Mouse (Mus musculus) C2C12 (cell line): ENCODE measurements around the gene Dbf4. TPM values are rescaled to one million over a fixed set of nuclear protein-coding genes. Genes with fewer than 3 reads are reported as not detected.

Source experiments
- H3K27me3 ChIP-seq: one replicate; pipeline ENCODE4 v1.6.1; 2011; ENCODE audit not compliant: control insufficient read depth, insufficient read depth, insufficient read length
- H3K36me3 ChIP-seq: one replicate; pipeline ENCODE4 v1.6.1; 2011; ENCODE audit not compliant: control insufficient read depth, insufficient read depth
- H3K4me3 ChIP-seq: one replicate; pipeline ENCODE4 v1.5.1; 2011; ENCODE audit warnings: mild to moderate bottlenecking, control low read depth; ENCODE audit not compliant: poor library complexity, insufficient read depth, severe bottlenecking
- H3K79me2 ChIP-seq: one replicate; pipeline ENCODE4 v1.6.1; 2011; ENCODE audit not compliant: control insufficient read depth, insufficient read depth
- H3K79me3 ChIP-seq: one replicate; pipeline ENCODE4 v1.6.1; 2011; ENCODE audit warnings: low read depth, control low read depth
- H3ac ChIP-seq: one replicate; pipeline ENCODE3; 2011; ENCODE audit warnings: low read depth; ENCODE audit not compliant: control insufficient read depth, insufficient read length
- CEBPB ChIP-seq: IDR thresholded peaks from one replicate; pipeline ENCODE4 v1.6.1; 2011; ENCODE audit warnings: low read depth, mild to moderate bottlenecking, control low read depth, moderate library complexity
- CTCF ChIP-seq: IDR thresholded peaks from one replicate; pipeline ENCODE4 v1.5.1; 2011; ENCODE audit not compliant: control insufficient read depth, insufficient read depth, insufficient read length
- FOSL1 ChIP-seq: IDR thresholded peaks from one replicate; pipeline ENCODE4 v1.8.0; 2011; ENCODE audit warnings: mild to moderate bottlenecking, low read length; ENCODE audit not compliant: poor library complexity, insufficient read depth, severe bottlenecking
- MAX ChIP-seq: IDR thresholded peaks from one replicate; pipeline ENCODE4 v1.6.1; 2011; ENCODE audit warnings: mild to moderate bottlenecking, control low read depth
- MYOD1 ChIP-seq: IDR thresholded peaks from one replicate; pipeline ENCODE4 v1.6.1; 2011; ENCODE audit warnings: low read depth; ENCODE audit not compliant: control insufficient read depth, insufficient read length
- MYOG ChIP-seq: IDR thresholded peaks from one replicate; pipeline ENCODE4 v1.6.1; 2011; ENCODE audit not compliant: control insufficient read depth, insufficient read length; ENCODE audit errors: extremely low read depth
- USF1 ChIP-seq: IDR thresholded peaks from one replicate; pipeline ENCODE4 v1.6.1; 2011; ENCODE audit warnings: low read depth, mild to moderate bottlenecking, control low read depth, moderate library complexity
- polyA plus RNA-seq: library from polyadenylated mRNA; unstranded; fragments of >200 nt; fragmentation: generic; extraction: Trizol; gene quantifications from one replicate; pipeline ENCODE4 v1.2.1, GENCODE M21; 2012; ENCODE audit warnings: missing spikeins

Gene Dbf4
- polyA plus RNA-seq, 1 experiment: 23.4 TPM

DNA sequence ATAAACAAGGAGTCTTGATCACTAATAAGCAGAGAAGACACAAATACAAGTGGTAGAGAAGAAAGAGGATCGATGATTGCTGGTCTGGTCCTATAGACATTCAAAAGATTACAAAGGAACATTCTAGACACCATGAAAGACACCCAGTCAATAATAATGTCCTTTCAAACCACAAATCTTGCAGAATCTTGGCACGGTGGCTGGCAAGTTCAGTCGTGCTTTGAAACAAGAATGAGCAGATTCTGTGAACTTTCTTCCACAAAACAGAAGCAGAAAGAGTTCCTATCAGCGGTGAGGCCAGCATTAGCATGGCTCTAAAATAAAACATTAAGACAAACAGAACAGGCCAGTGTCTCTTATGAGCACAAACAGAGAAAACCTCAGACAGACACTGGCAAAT lies 49.1 kb downstream of the Dbf4 start:
- H3K79me3 ChIP-seq: no peaks in the 10 kb centered on the region
- no peak overlapping the region for H3K4me3 ChIP-seq
- H3K27me3 ChIP-seq: no peaks in the 10 kb centered on the region
- no peaks in the 10 kb centered on the region for H3K79me2 ChIP-seq
- no peaks in the 10 kb centered on the region for H3K36me3 ChIP-seq
- TF ChIP-seq MYOD1 (no peak), USF1 (no peak), CTCF (no peak), CEBPB (no peak), MYOG (no peak), MAX (no peak), FOSL1 (no peak)
- H3ac ChIP-seq: no peak overlapping the region

DNA sequence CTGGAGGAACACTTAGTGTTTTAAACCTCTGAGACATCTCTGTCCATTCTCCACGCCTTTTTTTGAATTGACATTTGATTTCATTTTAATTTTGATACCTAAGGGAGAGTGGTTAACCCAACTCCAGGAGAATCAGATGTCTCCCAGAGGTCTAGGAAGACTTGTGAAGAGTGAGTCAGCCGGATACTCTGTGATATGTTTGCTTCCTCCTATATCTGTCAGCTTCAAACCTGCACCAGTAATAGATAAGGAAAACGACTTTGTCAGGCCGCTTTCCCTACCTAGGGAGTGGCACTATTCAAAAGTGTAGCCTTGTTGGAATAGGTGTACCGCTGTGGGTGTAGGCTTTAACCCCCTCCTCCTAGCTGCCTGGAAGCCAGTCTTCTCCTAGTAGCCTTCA lies 53.7 kb downstream of the Dbf4 start:
- Histone ChIP-seq H3K79me3 (no peaks in the 10 kb centered on the region), H3K36me3 (no peaks in the 10 kb centered on the region), H3K27me3 (peaks cover 11% of the 10 kb centered on the region), H3ac (no peak overlapping the region), H3K4me3 (no peak overlapping the region), H3K79me2 (no peaks in the 10 kb centered on the region)
- no peak for TF ChIP-seq FOSL1

DNA sequence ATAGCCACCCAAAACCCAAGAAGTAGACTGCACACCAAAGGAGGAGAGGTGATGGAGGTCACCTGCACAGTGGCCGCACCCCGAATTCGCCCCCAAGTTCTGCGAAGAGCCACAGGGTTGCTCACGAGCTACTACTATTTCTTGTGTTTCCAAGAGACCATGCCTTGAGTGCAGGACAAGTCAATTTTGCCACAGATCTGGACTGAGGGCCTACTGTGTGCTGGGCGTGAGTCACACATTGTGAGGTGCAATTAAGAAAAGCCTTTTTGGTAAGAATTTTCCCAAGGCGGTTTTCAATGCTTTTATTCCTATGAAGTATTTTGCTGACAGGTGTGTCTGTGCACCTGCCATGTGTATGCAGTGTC lies 54.2 kb downstream of the Dbf4 start:
- Histone ChIP-seq H3K27me3 (peaks cover 11% of the 10 kb centered on the region), H3K79me2 (no peaks in the 10 kb centered on the region), H3K36me3 (no peaks in the 10 kb centered on the region), H3K79me3 (no peaks in the 10 kb centered on the region), H3K4me3 (no peak overlapping the region), H3ac (no peak overlapping the region)
- no peak for TF ChIP-seq CTCF
- no peak for TF ChIP-seq MYOG
- no peak for TF ChIP-seq MAX
- no peak for TF ChIP-seq USF1
- no peak for TF ChIP-seq MYOD1
- no peak for TF ChIP-seq FOSL1
- TF ChIP-seq CEBPB: no peak

DNA sequence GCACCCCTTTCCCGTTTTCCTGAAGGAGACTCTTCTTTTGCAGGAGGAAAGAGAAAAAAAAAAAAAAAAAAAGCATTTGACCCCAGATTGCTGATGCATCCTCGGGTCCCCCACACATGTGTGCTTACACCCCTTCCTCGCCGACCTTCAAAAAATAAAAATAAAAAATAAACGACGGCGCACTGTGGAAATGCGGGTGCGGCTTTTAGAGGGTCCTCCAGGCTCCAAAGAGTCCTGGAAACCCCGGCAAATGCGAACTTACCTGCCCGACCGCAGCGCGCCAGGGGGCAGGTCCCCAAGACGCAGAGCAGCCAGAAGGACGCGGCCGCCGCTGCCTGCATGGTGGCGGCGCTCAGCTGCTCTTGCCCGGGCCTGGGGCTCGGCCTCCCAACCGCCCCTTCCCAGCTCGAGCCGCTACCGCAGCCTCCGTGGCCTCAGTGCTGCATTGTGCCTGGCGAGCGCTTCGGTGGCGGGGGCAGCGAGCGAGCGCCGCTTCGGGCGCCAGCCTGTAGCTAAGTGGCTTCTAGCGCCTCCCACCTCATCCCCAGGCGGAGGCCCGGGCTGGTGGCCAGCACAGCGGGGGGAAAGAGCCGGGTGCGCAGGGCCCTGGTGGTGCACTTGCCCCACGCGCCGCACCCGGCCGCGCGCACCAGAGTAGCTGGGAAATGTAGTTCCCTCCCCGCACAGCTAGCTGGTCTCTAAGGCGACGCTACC lies 54.7 kb downstream of the Dbf4 start, which contains the start of gene Adam22:
TSS of gene Adam22 (minus strand) at position 547 of the 714 bp plus-strand sequence.
- TF ChIP-seq FOSL1: no peak
- TF ChIP-seq CEBPB: no peak
- no peak for TF ChIP-seq USF1
- TF ChIP-seq MYOG: no peak
- no peak for TF ChIP-seq MYOD1
- no peak for TF ChIP-seq MAX
- no peak for TF ChIP-seq CTCF
- no peaks in the 10 kb centered on the region for H3K79me3 ChIP-seq
- no peaks in the 10 kb centered on the region for H3K36me3 ChIP-seq
- peaks cover 11% of the 10 kb centered on the region for H3K27me3 ChIP-seq
- no peak within 1 kb of the TSS for H3ac ChIP-seq
- no peak within 1 kb of the TSS for H3K4me3 ChIP-seq
- no peaks in the 10 kb centered on the region for H3K79me2 ChIP-seq

DNA sequence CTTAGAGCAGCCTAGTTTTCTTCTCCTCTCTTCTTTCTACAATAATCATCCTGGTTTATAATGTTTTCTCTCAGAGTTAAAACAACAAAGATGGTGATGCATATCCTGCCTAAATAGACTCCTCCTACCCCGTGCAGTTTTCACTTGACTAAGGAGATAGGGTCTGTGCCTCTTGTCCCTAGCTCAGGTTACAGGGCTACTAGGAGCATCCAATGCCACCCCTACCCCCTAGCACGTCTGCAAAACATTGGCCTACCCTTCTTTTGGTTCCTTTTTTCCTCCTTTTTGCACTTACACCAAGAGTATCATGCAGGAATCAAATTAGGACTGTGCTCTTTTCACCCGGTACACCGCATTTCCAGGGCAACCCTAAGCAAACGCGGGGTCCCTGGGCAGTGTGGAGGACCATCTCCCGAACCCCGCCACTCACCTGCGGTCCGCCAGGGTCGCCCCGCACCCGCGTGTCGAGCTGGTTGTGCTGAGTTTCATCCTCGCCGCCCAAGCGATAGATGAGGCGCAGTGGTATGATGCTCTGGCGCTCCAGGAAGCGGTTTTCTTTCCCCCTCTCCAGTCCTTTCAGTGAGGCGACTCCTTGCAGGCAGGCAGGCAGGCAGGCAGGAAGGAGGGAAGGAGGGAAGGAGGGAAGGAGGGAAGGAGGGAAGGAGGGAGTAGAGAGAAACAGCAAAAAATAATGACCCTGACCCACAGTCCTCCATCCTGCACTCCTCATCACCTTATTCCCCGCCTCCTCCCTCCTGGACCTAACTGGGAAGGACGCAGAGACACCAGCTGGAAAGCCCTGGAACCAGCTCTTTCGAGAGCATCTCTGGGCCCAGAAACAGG lies 55.5 kb downstream of the Dbf4 start:
- H3K4me3 ChIP-seq: no peak overlapping the region
- H3K79me2 ChIP-seq: no peaks in the 10 kb centered on the region
- no peak for TF ChIP-seq CTCF
- TF ChIP-seq FOSL1: no peak
- no peak for TF ChIP-seq CEBPB
- no peak for TF ChIP-seq MYOD1
- TF ChIP-seq MYOG: no peak
- TF ChIP-seq USF1: no peak
- TF ChIP-seq MAX: no peak
- H3K27me3 ChIP-seq: peaks cover 11% of the 10 kb centered on the region
- H3K36me3 ChIP-seq: no peaks in the 10 kb centered on the region
- no peak overlapping the region for H3ac ChIP-seq
- H3K79me3 ChIP-seq: no peaks in the 10 kb centered on the region
